Mouse (Mus musculus): Measurements from ENCODE around the gene Nab1. TPM values are rescaled to one million over a fixed set of nuclear protein-coding genes. Genes with fewer than 3 reads are reported as not detected.
A peak's percentile ranks its signal among the peaks of the same experiment; 100 is the strongest.

Nab1 gene
- polyA plus RNA-seq, 1 experiment from 2014 or later = 29.5 TPM

- peak; percentile 67 for ATAC-seq (replicated peaks; ENCODE audit: insufficient number of reproducible peaks, low FRiP score, low TSS enrichment)
- peak overlapping the region; percentile 94 for H3K9ac ChIP-seq (ENCODE audit: low read depth, low read length)
- H3K9me3 ChIP-seq (replicated peaks; ENCODE audit: control insufficient read depth, low read length) = no peaks in the 10 kb centered on the region
- peak overlapping the region; percentile 78 for H3K4me2 ChIP-seq
- no peaks in the 10 kb centered on the region for H3K27me3 ChIP-seq (ENCODE audit: control insufficient read depth, insufficient read depth, low read length)
- under 1% methylated on average over 58 of the region's 68 CpGs for WGBS (ENCODE audit: insufficient replicate concordance)
- no peaks in the 10 kb centered on the region for H3K36me3 ChIP-seq (ENCODE audit: control insufficient read depth, insufficient read depth, low read length)
- H3K4me1 ChIP-seq (ENCODE audit: control insufficient read depth, insufficient read depth, low read length) = peaks cover 17% of the 10 kb centered on the region
- peak overlapping the region; percentile 90 for H3K4me3 ChIP-seq (ENCODE audit: low read depth, low read length)
- H3K27ac ChIP-seq (ENCODE audit: low read depth, low read length) = peak overlapping the region; percentile 93
Measured at GRCm38 (mm10) chr1:52499601-52500313, 722 bp downstream of the Nab1 start.

DNA sequence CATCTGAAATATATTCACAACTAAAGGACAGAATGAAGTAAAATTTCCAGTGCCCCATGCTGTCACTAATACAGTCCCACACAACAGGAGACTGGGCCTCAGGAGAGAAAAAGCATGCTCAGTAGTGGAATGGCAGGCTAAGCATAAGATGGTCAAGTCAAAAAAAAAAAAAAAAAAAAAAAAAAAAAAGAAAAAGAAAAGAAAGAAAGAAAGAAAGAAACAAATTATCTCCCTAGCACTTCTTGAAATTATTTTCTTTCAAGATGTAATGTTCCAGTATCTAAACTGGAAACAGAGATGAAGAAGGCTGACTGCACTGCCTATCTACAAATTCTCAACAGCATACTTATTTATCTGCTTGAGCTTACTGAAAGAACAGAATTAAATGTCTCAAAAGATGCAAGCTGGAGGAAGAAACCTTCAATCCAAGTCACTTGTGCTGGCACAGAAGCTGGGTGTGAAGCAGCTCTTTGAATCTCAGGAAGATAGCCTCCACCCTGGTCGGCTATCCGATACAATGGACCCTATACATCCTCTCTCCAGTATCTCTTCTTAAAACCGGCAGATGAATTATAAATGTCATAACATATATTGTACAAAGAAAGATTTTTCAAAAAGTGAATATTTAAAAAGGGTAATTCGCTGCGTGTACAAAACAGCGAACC, 1.6 kb downstream of the Nab1 start:
- 0 out of 2 replicates have a peak overlapping the region, but pooled peaks have one; percentile 23 for H3K9ac ChIP-seq (ENCODE audit: low read depth, low read length)
- peak overlapping the region; percentile 90 for H3K4me3 ChIP-seq (ENCODE audit: low read depth, low read length)
- WGBS (ENCODE audit: insufficient replicate concordance) = 16% methylated on average over 6 of the region's 6 CpGs
- peaks cover 17% of the 10 kb centered on the region for H3K4me1 ChIP-seq (ENCODE audit: control insufficient read depth, insufficient read depth, low read length)
- H3K36me3 ChIP-seq (ENCODE audit: control insufficient read depth, insufficient read depth, low read length) = no peaks in the 10 kb centered on the region
- no peaks in the 10 kb centered on the region for H3K27me3 ChIP-seq (ENCODE audit: control insufficient read depth, insufficient read depth, low read length)
- no peaks in the 10 kb centered on the region for H3K9me3 ChIP-seq (replicated peaks; ENCODE audit: control insufficient read depth, low read length)
- H3K4me2 ChIP-seq = peak overlapping the region; percentile 78
- ATAC-seq (replicated peaks; ENCODE audit: insufficient number of reproducible peaks, low FRiP score, low TSS enrichment) = no peak
- H3K27ac ChIP-seq (ENCODE audit: low read depth, low read length) = no peak overlapping the region

GRCm38 (mm10) chr1:52489538-52490181, 10.8 kb downstream of the Nab1 start:
- 67% methylated on average over 7 of the region's 7 CpGs for WGBS (ENCODE audit: insufficient replicate concordance)
- ATAC-seq (replicated peaks; ENCODE audit: insufficient number of reproducible peaks, low FRiP score, low TSS enrichment) = no peak
- no peak overlapping the region for H3K4me2 ChIP-seq

GRCm38 (mm10) chr1:52484980-52485379, 15.5 kb downstream of the Nab1 start:
- Histone ChIP-seq H3K27me3 (ENCODE audit: control insufficient read depth, insufficient read depth, low read length) (no peaks in the 10 kb centered on the region), H3K36me3 (ENCODE audit: control insufficient read depth, insufficient read depth, low read length) (peaks cover 5% of the 10 kb centered on the region), H3K9ac (ENCODE audit: low read depth, low read length) (no peak overlapping the region), H3K4me3 (ENCODE audit: low read depth, low read length) (no peak overlapping the region), H3K9me3 (replicated peaks; ENCODE audit: control insufficient read depth, low read length) (no peaks in the 10 kb centered on the region), H3K27ac (ENCODE audit: low read depth, low read length) (no peak overlapping the region), H3K4me1 (ENCODE audit: control insufficient read depth, insufficient read depth, low read length) (no peaks in the 10 kb centered on the region), H3K4me2 (no peak overlapping the region)
- 85% methylated on average over 4 of the region's 4 CpGs for WGBS (ENCODE audit: insufficient replicate concordance)
- ATAC-seq (replicated peaks; ENCODE audit: insufficient number of reproducible peaks, low FRiP score, low TSS enrichment) = no peak

More at GRCm38 (mm10) chr1:52489538-52490181, 10.8 kb downstream of the Nab1 start:
- no peak overlapping the region for H3K4me3 ChIP-seq (ENCODE audit: low read depth, low read length)
- peaks cover 7% of the 10 kb centered on the region for H3K4me1 ChIP-seq (ENCODE audit: control insufficient read depth, insufficient read depth, low read length)
- H3K9ac ChIP-seq (ENCODE audit: low read depth, low read length) = no peak overlapping the region
- no peak overlapping the region for H3K27ac ChIP-seq (ENCODE audit: low read depth, low read length)
- H3K36me3 ChIP-seq (ENCODE audit: control insufficient read depth, insufficient read depth, low read length) = peaks cover 5% of the 10 kb centered on the region
- H3K27me3 ChIP-seq (ENCODE audit: control insufficient read depth, insufficient read depth, low read length) = no peaks in the 10 kb centered on the region
- H3K9me3 ChIP-seq (replicated peaks; ENCODE audit: control insufficient read depth, low read length) = no peaks in the 10 kb centered on the region

- Histone ChIP-seq H3K36me3 (ENCODE audit: control insufficient read depth, insufficient read depth, low read length) (peaks cover 9% of the 10 kb centered on the region), H3K4me1 (ENCODE audit: control insufficient read depth, insufficient read depth, low read length) (no peaks in the 10 kb centered on the region), H3K9ac (ENCODE audit: low read depth, low read length) (no peak overlapping the region), H3K4me2 (no peak overlapping the region), H3K4me3 (ENCODE audit: low read depth, low read length) (no peak overlapping the region), H3K9me3 (replicated peaks; ENCODE audit: control insufficient read depth, low read length) (no peaks in the 10 kb centered on the region), H3K27ac (ENCODE audit: low read depth, low read length) (no peak overlapping the region), H3K27me3 (ENCODE audit: control insufficient read depth, insufficient read depth, low read length) (no peaks in the 10 kb centered on the region)
- WGBS (ENCODE audit: insufficient replicate concordance) = 81% methylated on average over 1 of the region's 1 CpGs
- no peak for ATAC-seq (replicated peaks; ENCODE audit: insufficient number of reproducible peaks, low FRiP score, low TSS enrichment)
Measured at GRCm38 (mm10) chr1:52474291-52474690, 26.2 kb downstream of the Nab1 start.

DNA sequence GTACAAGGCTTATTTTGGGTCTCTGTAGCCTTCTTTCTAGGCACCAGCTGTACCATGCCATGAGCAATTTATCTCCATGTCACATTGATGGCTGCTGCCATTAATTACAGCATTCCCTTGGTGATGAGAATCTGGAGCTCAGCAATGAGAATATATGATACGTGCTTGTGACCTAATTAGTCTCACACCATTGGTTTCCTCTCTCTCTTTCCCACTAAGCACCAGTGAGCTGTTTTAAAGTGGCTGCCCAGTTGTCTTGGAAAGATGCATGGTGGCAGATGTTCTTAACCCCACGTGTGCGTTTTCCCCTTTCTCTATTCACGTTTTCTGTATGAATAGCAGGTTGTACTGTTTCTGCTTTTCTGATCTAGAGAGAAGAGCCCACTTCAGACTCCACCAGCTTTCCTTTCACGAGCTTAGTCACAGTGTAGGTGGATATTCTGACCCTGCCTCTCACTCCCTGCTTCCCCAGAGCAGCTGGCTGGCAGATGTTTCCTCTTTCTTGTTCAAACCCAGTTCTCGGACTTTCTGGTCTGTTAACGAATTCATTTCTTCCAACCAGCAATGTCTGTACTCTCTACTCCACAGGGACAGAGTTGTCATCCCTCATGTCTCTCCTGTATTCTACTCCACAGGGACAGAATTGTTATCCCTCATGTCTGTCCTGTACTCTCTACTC, 29.5 kb downstream of the Nab1 start:
- 76% methylated on average over 7 of the region's 7 CpGs for WGBS (ENCODE audit: insufficient replicate concordance)
- Histone ChIP-seq H3K27me3 (ENCODE audit: control insufficient read depth, insufficient read depth, low read length) (no peaks in the 10 kb centered on the region), H3K36me3 (ENCODE audit: control insufficient read depth, insufficient read depth, low read length) (peaks cover 2% of the 10 kb centered on the region; the same call in 1 of the 2 replicates), H3K4me2 (no peak overlapping the region), H3K4me1 (ENCODE audit: control insufficient read depth, insufficient read depth, low read length) (no peaks in the 10 kb centered on the region), H3K4me3 (ENCODE audit: low read depth, low read length) (no peak overlapping the region), H3K27ac (ENCODE audit: low read depth, low read length) (no peak overlapping the region), H3K9ac (ENCODE audit: low read depth, low read length) (no peak overlapping the region), H3K9me3 (replicated peaks; ENCODE audit: control insufficient read depth, low read length) (no peaks in the 10 kb centered on the region)
- ATAC-seq (replicated peaks; ENCODE audit: insufficient number of reproducible peaks, low FRiP score, low TSS enrichment) = no peak

DNA sequence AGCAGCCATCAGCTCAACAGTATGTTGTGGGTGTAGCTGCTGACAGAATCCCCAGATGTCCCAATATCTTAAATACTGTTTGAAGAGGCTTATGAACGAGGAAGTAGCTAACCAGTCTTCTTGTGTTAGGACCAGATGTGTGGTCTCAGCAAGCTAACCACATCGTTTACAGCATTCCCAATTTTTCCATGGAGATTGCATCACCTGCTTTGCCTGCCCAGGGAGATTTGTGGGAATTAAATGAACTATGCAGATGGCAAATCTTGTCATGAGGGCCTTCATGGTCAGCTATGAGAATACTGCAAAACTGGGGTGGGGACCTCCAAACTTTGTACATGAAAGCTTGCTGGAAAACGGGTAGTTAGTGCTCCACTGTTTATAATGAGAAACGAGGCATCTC, 30.2 kb downstream of the Nab1 start:
- 70% methylated on average over 4 of the region's 4 CpGs for WGBS (ENCODE audit: insufficient replicate concordance)
- ATAC-seq (replicated peaks; ENCODE audit: insufficient number of reproducible peaks, low FRiP score, low TSS enrichment) = no peak
- Histone ChIP-seq H3K4me3 (ENCODE audit: low read depth, low read length) (no peak overlapping the region), H3K9ac (ENCODE audit: low read depth, low read length) (no peak overlapping the region), H3K27me3 (ENCODE audit: control insufficient read depth, insufficient read depth, low read length) (no peaks in the 10 kb centered on the region), H3K27ac (ENCODE audit: low read depth, low read length) (no peak overlapping the region), H3K4me1 (ENCODE audit: control insufficient read depth, insufficient read depth, low read length) (no peaks in the 10 kb centered on the region), H3K9me3 (replicated peaks; ENCODE audit: control insufficient read depth, low read length) (no peaks in the 10 kb centered on the region), H3K4me2 (no peak overlapping the region), H3K36me3 (ENCODE audit: control insufficient read depth, insufficient read depth, low read length) (peaks cover 2% of the 10 kb centered on the region; the same call in 1 of the 2 replicates)

GRCm38 (mm10) chr1:52466518-52467120, 33.9 kb downstream of the Nab1 start:
- H3K9me3 ChIP-seq (replicated peaks; ENCODE audit: control insufficient read depth, low read length) = no peaks in the 10 kb centered on the region
- H3K36me3 ChIP-seq (ENCODE audit: control insufficient read depth, insufficient read depth, low read length) = no peaks in the 10 kb centered on the region
- H3K27ac ChIP-seq (ENCODE audit: low read depth, low read length) = no peak overlapping the region
- no peaks in the 10 kb centered on the region for H3K27me3 ChIP-seq (ENCODE audit: control insufficient read depth, insufficient read depth, low read length)
- H3K9ac ChIP-seq (ENCODE audit: low read depth, low read length) = no peak overlapping the region
- no peak overlapping the region for H3K4me3 ChIP-seq (ENCODE audit: low read depth, low read length)
- WGBS (ENCODE audit: insufficient replicate concordance) = 92% methylated on average over 8 of the region's 8 CpGs
- ATAC-seq (replicated peaks; ENCODE audit: insufficient number of reproducible peaks, low FRiP score, low TSS enrichment) = no peak
- H3K4me1 ChIP-seq (ENCODE audit: control insufficient read depth, insufficient read depth, low read length) = no peaks in the 10 kb centered on the region
- H3K4me2 ChIP-seq = no peak overlapping the region

All from heart, embryonic 11.5 days (tissue).